Mouse (Mus musculus) gastrocnemius, postnatal 36 days (tissue): Measurements from ENCODE around the gene Nt5c2. TPM values are rescaled to one million over a fixed set of nuclear protein-coding genes. Genes with fewer than 3 reads are reported as not detected.

Experiments
- DNase-seq, 2 experiments: peaks; one replicate each; pipeline ENCODE4 v3.0.0; 2022
- intact Hi-C: fragments of 180-260 bp; cut with DNase I; formaldehyde crosslinking; loops from one replicate; pipeline ENCODE4 v1.15.1; 2025
- total RNA-seq, 2 experiments: library from RNA; stranded (reverse); gene quantifications; 2 replicates each; pipeline ENCODE4 v1.2.3; 2021

Nt5c2 gene
- total RNA-seq, 2 experiments from 2014 or later, result 6.3 to 10.2 TPM

DNA sequence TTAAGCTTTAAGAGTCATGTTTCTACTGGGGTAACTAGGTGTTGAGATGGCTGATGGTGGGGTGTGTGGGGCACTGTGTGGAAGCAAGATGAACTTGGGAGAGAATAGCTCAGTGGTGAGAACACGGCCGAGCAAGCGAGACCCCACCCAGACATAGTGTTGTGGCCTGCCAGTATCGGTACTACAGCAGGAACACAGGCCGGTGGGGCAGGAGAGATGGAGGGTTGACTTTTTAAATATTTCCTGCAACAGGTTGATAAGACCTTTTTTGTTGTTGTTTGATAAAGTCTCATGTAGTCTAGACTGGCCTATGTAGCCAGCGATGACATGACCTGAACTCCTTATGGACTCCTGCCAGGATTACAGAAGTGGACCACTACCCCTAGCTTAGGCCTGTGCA, 114.2 kb downstream of the Nt5c2 start:
- intact Hi-C loops, result no loop called here
- no peak for DNase-seq

- DNase-seq, result no peak
- intact Hi-C loops, result no loop called here
Observed at GRCm38 (mm10) chr19:46899871-46900270, 115.1 kb downstream of the Nt5c2 start.

DNA sequence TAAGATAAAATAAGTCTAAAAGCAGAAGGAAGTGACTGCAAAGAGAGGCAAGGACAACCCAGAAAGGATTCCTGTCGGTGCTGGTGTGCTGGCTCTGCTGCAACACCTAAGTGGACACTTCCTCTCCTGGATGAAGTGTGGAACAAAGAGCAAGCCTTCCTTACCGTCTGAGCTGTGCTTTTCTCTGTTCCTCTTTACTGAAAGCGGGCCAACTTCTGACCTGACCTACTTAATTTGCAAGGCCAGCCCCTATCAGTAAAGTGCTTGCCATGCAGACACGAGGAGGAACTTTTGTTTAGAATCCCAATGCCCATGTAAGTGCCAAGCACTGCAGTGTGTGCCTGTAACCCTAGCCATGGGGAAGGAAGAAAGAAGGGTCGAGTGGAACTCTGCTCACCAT, 115.6 kb downstream of the Nt5c2 start:
- intact Hi-C loops, result no loop called here
- no peak for DNase-seq

DNA sequence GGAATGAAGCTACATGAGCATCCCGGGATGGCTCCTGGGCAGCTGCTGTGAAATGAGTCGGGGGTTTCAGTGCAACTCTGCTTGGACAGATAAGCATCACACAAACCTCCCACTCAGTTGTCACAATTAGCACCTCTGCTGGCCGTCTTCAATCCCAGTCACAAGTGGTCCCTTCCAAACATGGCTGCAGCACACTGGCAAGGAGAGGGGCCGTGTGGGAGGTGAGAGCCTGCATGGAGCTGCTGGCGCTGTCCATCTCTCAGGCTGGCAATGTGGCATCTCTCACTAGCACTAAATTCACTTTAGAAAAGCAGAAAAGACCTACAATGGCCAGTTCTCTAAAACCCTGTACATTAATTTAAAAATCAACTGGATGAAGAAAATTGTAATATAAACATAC, 116.7 kb downstream of the Nt5c2 start:
- intact Hi-C loops, result no loop called here
- no peak for DNase-seq

DNA sequence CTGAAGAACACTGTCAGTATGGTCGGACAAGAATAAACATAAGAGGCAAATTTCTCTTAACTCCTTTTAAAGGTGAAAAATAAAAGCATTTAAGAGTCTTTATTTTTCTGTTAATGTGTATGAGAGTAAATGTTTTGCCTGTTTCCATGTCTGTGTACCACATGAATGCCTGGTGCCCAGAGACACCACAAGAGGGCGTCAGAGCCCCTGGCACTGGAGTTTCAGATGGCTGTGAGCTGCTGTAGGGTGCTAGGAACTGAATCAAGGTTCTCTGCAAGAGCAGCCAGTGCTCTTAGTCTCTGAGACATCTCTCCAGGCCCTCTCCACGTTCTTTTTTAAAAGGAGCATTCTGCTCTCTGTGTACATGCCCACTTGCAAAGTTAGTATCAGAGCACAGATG, 117.8 kb downstream of the Nt5c2 start:
- DNase-seq, result no peak
- intact Hi-C loops, result no loop called here

DNA sequence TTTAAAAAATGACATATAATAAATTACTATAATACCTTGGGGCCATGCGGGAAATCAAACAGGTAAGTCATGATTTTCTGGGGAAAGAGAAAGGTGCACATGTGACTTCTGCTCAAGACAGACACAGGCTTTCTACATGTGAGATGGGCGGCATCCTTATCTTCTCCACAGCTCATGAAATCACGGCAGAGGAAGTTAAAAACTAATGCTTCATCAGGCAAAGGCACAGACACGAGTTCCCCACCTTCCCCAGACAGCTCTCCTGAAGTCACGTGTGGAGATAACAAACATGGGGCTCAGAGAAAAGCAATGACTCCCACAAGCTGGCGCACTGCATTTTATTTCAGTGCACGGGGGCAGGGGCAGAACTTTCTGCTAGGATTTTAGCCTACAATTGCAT, 121.5 kb downstream of the Nt5c2 start:
- no peak for DNase-seq
- intact Hi-C loops, result no loop called here

GRCm38 (mm10) chr19:46892856-46893255, 122.1 kb downstream of the Nt5c2 start:
- intact Hi-C loops, result no loop called here

GRCm38 (mm10) chr19:46890657-46891056, 124.3 kb downstream of the Nt5c2 start:
- no peak for DNase-seq
- intact Hi-C loops, result no loop called here

More at GRCm38 (mm10) chr19:46892856-46893255, 122.1 kb downstream of the Nt5c2 start:
- DNase-seq, result no peak

- intact Hi-C loops, result no loop called here
Observed at GRCm38 (mm10) chr19:46889666-46890065, 125.3 kb downstream of the Nt5c2 start.

GRCm38 (mm10) chr19:46887811-46888527, 127.0 kb downstream of the Nt5c2 start:
- intact Hi-C loops, result no loop called here
- DNase-seq, result peak in 1 of 2 experiments; percentile 4

More at GRCm38 (mm10) chr19:46889666-46890065, 125.3 kb downstream of the Nt5c2 start:
- peak in 1 of 2 experiments; percentile 9 for DNase-seq

DNA sequence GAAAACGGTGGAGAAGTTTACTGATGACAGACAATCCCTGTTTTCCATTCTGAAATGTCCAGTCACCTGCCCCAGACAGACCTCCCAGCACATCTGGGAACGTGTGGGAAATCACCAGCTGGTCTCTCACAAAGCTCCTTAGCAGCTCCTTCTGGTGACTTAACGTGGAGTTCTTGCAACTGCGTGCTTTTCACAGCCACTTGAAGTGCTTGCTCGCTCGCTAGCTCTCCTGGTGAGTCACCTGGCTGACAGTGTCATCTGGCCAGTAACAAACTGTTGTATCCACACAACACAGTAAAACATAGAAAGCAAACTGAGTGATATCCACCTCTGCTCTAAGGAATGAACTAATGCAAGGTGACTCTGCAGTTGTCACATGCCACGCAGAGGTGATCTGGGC, 128.1 kb downstream of the Nt5c2 start:
- peak in 1 of 2 experiments; percentile 8 for DNase-seq
- intact Hi-C loops, result no loop called here

DNA sequence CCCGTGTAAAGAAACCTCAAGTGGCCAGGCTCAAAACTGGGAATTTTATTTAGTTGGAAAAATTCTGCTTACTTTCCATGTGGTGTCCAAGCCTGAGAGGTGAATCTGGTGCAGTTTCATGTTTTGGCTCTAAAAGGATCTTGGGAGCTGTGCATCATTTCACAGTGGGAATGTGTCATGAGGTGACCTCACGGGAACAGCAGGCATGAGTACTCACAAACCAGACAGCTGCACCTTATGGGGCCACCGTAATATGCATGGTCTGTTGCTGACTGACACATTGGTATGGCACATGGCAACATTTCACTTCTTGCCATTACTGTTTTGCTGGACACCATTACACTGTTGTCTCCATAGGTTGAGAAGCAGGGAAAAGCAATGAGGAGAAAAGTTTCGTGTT, 129.6 kb downstream of the Nt5c2 start:
- DNase-seq, result no peak
- intact Hi-C loops, result no loop called here

GRCm38 (mm10) chr19:46879876-46880275, 135.1 kb downstream of the Nt5c2 start:
- intact Hi-C loops, result no loop called here
- no peak for DNase-seq

- DNase-seq, result peak; percentile 45 to 57
- intact Hi-C loops, result no loop called here
Observed at GRCm38 (mm10) chr19:46878346-46878745, 136.6 kb downstream of the Nt5c2 start.

GRCm38 (mm10) chr19:46877886-46878285, 137.1 kb downstream of the Nt5c2 start:
- no peak for DNase-seq
- intact Hi-C loops, result no loop called here

DNA sequence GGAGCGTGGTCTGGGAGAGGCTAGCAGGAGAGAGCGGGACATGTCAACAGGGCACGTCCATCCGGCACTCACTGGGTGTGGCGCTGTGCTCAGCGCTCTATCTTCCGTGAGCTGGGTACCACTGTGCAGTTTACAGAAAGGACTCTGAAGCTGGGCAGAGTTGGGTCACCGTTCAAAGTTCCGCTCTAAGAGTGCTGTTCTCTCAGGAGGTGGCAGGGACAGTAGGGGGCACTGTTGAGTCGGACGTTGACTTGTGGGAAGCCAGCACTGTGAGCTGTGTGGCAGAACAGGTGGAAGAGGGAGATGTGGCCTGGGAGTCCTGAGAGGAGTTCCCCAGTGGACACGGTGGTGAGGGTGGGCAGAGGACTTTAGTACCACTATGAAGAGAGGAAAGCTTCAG, 139.2 kb downstream of the Nt5c2 start:
- intact Hi-C loops, result loop anchor here (1.0 kb wide), 1 partner anchor 116 kb away; no protein-coding TSS in a partner anchor
- DNase-seq, result peak; percentile 75 to 80

- intact Hi-C loops, result no loop called here
- no peak for DNase-seq
Observed at GRCm38 (mm10) chr19:46873924-46874323, 141.0 kb downstream of the Nt5c2 start.

GRCm38 (mm10) chr19:46871651-46872050, 143.3 kb downstream of the Nt5c2 start:
- no peak for DNase-seq
- intact Hi-C loops, result no loop called here

GRCm38 (mm10) chr19:46871096-46871495, 143.9 kb downstream of the Nt5c2 start:
- intact Hi-C loops, result no loop called here
- DNase-seq, result no peak

- intact Hi-C loops, result loop anchor here (1.0 to 10.0 kb wide), 3 partner anchors 110 to 275 kb away; partner anchors contain the start of genes Cyp17a1 and Wbp1l
- peak; percentile 71 to 78 for DNase-seq
Observed at GRCm38 (mm10) chr19:46869526-46869925, 145.4 kb downstream of the Nt5c2 start.

DNA sequence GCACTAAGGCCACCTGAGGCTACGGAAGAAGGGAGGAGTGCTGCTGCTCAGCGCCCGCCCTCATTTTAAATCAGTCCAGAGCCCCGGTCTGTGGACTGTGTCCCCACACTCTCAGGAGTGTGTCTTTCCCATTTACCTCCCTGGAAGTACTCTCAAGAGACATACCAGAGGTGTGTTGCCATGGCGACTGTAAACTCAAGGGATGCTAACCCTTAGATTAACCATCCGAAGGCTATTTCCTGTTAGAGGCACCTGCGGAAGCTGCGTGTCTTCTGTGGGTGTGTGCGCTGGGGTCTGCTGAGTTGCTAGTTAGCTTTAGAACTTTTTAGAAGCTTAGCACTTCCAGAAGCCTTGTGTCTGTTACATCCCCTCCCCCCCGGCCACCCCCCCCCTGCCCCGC, 145.9 kb downstream of the Nt5c2 start:
- intact Hi-C loops, result loop anchor here (1.0 to 10.0 kb wide), 3 partner anchors 110 to 274 kb away; partner anchors contain the start of genes Cyp17a1 and Wbp1l
- DNase-seq, result no peak

DNA sequence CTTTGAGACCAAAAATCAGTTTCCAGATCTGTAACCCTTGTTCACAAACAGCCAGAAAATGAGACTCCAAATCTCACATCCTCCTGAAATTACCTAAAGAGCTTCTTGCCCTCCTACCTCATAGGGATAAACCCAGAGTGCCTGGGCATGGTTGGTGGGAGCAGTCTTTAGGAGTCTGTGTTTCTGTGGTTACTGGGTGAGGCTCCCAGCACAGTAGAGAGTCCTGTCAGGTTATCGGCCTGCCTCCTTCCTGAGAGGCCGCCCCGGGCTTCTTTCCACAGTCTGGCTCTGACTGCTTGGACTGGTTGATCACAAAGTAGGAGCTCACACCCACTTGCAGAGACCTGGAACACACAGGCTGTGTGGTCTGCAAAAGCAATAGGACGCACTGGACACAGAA, 149.6 kb downstream of the Nt5c2 start:
- intact Hi-C loops, result loop anchor here (5.0 to 10.0 kb wide), 2 partner anchors 193 to 271 kb away; partner anchors contain the start of genes Cyp17a1 and Wbp1l
- DNase-seq, result no peak
